Comparison of ENCODE assay signal across 10 mouse cellular contexts in genomic region chr3:135522618-135523355, GRCm38 (mm10). TPM values are rescaled to one million over a fixed set of nuclear protein-coding genes. Genes with fewer than 3 reads are reported as not detected.
DNase-seq lines count a peak whose midpoint lies in the region; ATAC-seq and TF ChIP-seq lines count a peak whose summit lies in the region.
"Had no signal": no experiment of that assay in that cellular context is flagged by ENCODE, and none has a peak within 500 bp of the region (broad histone marks: within the 10 kb centered on the region; RNA-seq: fewer than 3 reads in every experiment).

No protein-coding gene starts in this region.

- TF ChIP-seq POLR2A in thymus, adult 2 months (IDR thresholded peaks at IDR 0.05; ENCODE audit: control insufficient read depth, extremely low read depth, insufficient read depth, low read length, poor library complexity) = no peak

- peaks cover 49% of the 10 kb centered on the region for H3K4me1 ChIP-seq in heart, embryonic 13.5 days
- peaks cover 4% of the 10 kb centered on the region; the same call in 1 of the 2 replicates for H3K4me1 ChIP-seq in thymus, adult 2 months (replicated peaks; ENCODE audit: control insufficient read depth, insufficient read depth, low read length)
- H3K4me1 ChIP-seq in limb, embryonic 13.5 days = peaks cover 7% of the 10 kb centered on the region

- no peaks in the 10 kb centered on the region for H3K27me3 ChIP-seq in heart, embryonic 13.5 days (replicated peaks)
- H3K27me3 ChIP-seq in thymus, adult 2 months (ENCODE audit: control insufficient read depth, insufficient read depth, low read length) = no peaks in the 10 kb centered on the region
- no peaks in the 10 kb centered on the region for H3K27me3 ChIP-seq in limb, embryonic 13.5 days

- H3K9me3 ChIP-seq in heart, embryonic 13.5 days = no peaks in the 10 kb centered on the region
- no peaks in the 10 kb centered on the region for H3K9me3 ChIP-seq in limb, embryonic 13.5 days

- peak overlapping the region; percentile 61 for H3K4me2 ChIP-seq in heart, embryonic 13.5 days
- H3K4me2 ChIP-seq in limb, embryonic 13.5 days (replicated peaks) = peak overlapping the region; percentile 25

- peak overlapping the region; percentile 70 for H3K9ac ChIP-seq in heart, embryonic 13.5 days
- H3K9ac ChIP-seq in limb, embryonic 13.5 days = no peak overlapping the region

- ATAC-seq in heart, embryonic 13.5 days (ENCODE audit: extremely low read depth, insufficient number of reproducible peaks, low FRiP score, low TSS enrichment) = no peak
- ATAC-seq in limb, embryonic 13.5 days (ENCODE audit: low FRiP score, low read depth) = no peak

- DNase-seq in heart, adult 9 months (ENCODE audit: low spot score in 2 of 2) = no peak
- peak; percentile 13 for DNase-seq in thymus, postnatal 0 days (ENCODE audit: low spot score)
- DNase-seq in thymus, adult 2 months = no peak
- no peak for DNase-seq in layer of hippocampus, adult 8-10 months (ENCODE audit: low spot score in 2 of 2)
- no peak for DNase-seq in right cerebral cortex, postnatal 36 days (ENCODE audit: low spot score in 2 of 2)
- DNase-seq in frontal cortex, adult 2 months (ENCODE audit: extremely low spot score in 1 of 2, low spot score in 1 of 2) = no peak
- DNase-seq: right cerebral cortex, postnatal 25 days had no signal

- H3K27ac ChIP-seq in heart, embryonic 13.5 days (replicated peaks) = peak overlapping the region; percentile 96
- no peak overlapping the region for H3K27ac ChIP-seq in thymus, adult 2 months (ENCODE audit: control insufficient read depth, insufficient read depth, low read length)
- no peak overlapping the region for H3K27ac ChIP-seq in limb, embryonic 13.5 days
- H3K27ac ChIP-seq: left cerebral cortex, adult 2 months had no signal

- H3K4me3 ChIP-seq in heart, embryonic 13.5 days = peak overlapping the region; percentile 32
- no peak overlapping the region for H3K4me3 ChIP-seq in thymus, adult 2 months (ENCODE audit: control insufficient read depth, insufficient read depth, low read length)
- H3K4me3 ChIP-seq in limb, embryonic 13.5 days = no peak overlapping the region
- H3K4me3 ChIP-seq: left cerebral cortex, adult 2 months had no signal

- WGBS in heart, embryonic 13.5 days = 36% methylated on average over 16 of the region's 16 CpGs
- WGBS in thymus, adult 2 months = 84% methylated on average over 16 of the region's 16 CpGs
- WGBS in limb, embryonic 13.5 days = 54% methylated on average over 16 of the region's 16 CpGs

- TF ChIP-seq CTCF in thymus, adult 2 months (IDR thresholded peaks at IDR 0.05; ENCODE audit: borderline replicate concordance, control insufficient read depth, extremely low read depth, insufficient read depth, low read length, poor library complexity) = no peak

- H3K36me3 ChIP-seq in heart, embryonic 13.5 days = peaks cover 28% of the 10 kb centered on the region
- no peaks in the 10 kb centered on the region for H3K36me3 ChIP-seq in thymus, adult 2 months (ENCODE audit: control insufficient read depth, insufficient read depth, low read length)
- no peaks in the 10 kb centered on the region for H3K36me3 ChIP-seq in limb, embryonic 13.5 days

RNA-seq across cellular contexts. Expression of gene Manba, which starts 37.4 kb away (rescaled TPM):
- polyA plus RNA-seq in heart, embryonic 13.5 days (2015; fragmentation: Nextera tagmentation; extraction: Ambion mirVana) = 31.5 and 37.4 TPM in 2 replicates
- 8.4 and 9.3 TPM in 2 replicates for polyA plus RNA-seq in thymus, postnatal 0 days (2015; fragmentation: Nextera tagmentation; extraction: Ambion mirVana)
- 7.2 and 7.6 TPM in 2 replicates for polyA plus RNA-seq in thymus, adult 2 months (2012; rRNA removed)
- polyA plus RNA-seq in limb, embryonic 13.5 days (2015; fragmentation: Nextera tagmentation; extraction: Ambion mirVana) = 5.5 and 5.7 TPM in 2 replicates
- 10 to 100 TPM in 3 of 4 experiments, 1 to 10 TPM in 1; 9.6 to 16.1 (median 12.6) TPM for total RNA-seq in layer of hippocampus, adult 8-10 months (2022)
- 5.3 and 5.4 TPM in 2 replicates for polyA plus RNA-seq in frontal cortex, adult 2 months (2012; rRNA removed)
